Mouse (Mus musculus) Patski (cell line): ENCODE measurements around the gene Daxx. TPM values are rescaled to one million over a fixed set of nuclear protein-coding genes. Genes with fewer than 3 reads are reported as not detected.
"Not testable (repeated sequence)": the region's sequence is repeated elsewhere in the genome, so short reads cannot be mapped to it uniquely, and the experiment has no call there.

ENCODE experiments used
- ATAC-seq: fragments of 100-300 bp; one replicate; pipeline ENCODE4 v1.8.0; 2021
- CTCF ChIA-PET: fragments of 350-600 bp; sonication (Branson Sonifier 250); formaldehyde crosslinking; loops from one replicate; lab custom pipeline; 2022; ENCODE audit warnings: inconsistent platforms; lab: Charles Lee
- POLR2A ChIA-PET: fragments of 350-600 bp; sonication (Branson Sonifier 250); formaldehyde crosslinking; loops from one replicate; lab custom pipeline; 2022; ENCODE audit warnings: antibody characterized with exemption, inconsistent platforms; lab: Charles Lee
- DNase-seq: peaks from one replicate; pipeline ENCODE4 v3.0.0-alpha.2; 2011; ENCODE audit warnings: low read depth, low spot score
- H3K27me3 ChIP-seq: fragments of 371-371 bp; one replicate; pipeline ENCODE4 v1.5.1; 2021
- CTCF ChIP-seq: fragments of 100-300 bp; IDR thresholded peaks from one replicate; pipeline ENCODE4 v1.5.1; 2021
- in situ Hi-C: fragments of 300-500 bp; cut with MboI; formaldehyde crosslinking; loops from 3 replicates; pipeline ENCODE4 v1.11.1; 2018; ENCODE audit warnings: low pct_unique_long_range_greater_than_20kb, mixed read lengths
- polyA plus RNA-seq: library from polyadenylated mRNA; unstranded; gene quantifications from one replicate; pipeline ENCODE4 v1.2.3, GENCODE M21; 2021

The Daxx gene
- polyA plus RNA-seq, 1 experiment from 2014 or later = 37.4 TPM

DNA sequence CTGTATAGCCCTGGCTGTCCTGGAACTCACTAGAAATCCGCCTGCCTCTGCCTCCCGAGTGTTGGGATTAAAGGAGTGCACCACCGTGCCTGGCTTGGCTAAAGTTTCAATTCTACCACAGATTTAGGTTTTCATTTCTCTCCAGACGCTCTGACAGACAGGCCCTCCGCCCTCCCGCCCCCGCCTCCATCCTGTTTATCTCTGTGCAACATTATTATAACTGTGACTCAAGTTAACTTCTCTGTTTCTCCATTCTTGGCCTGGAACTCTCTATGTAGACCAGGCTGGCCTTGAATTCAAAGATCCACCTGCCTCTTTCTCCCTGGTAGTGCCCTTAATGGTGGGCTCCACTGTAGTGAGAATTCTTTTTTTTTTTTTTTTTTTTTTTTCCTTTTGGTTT, 6.7 kb upstream of the Daxx start:
- in situ Hi-C loops = no loop called here
- no peaks in the 10 kb centered on the region for H3K27me3 ChIP-seq
- no peak for DNase-seq
- CTCF ChIA-PET = no interaction called here
- TF ChIP-seq CTCF = no peak
- ATAC-seq = no peak
- POLR2A ChIA-PET = no interaction called here

DNA sequence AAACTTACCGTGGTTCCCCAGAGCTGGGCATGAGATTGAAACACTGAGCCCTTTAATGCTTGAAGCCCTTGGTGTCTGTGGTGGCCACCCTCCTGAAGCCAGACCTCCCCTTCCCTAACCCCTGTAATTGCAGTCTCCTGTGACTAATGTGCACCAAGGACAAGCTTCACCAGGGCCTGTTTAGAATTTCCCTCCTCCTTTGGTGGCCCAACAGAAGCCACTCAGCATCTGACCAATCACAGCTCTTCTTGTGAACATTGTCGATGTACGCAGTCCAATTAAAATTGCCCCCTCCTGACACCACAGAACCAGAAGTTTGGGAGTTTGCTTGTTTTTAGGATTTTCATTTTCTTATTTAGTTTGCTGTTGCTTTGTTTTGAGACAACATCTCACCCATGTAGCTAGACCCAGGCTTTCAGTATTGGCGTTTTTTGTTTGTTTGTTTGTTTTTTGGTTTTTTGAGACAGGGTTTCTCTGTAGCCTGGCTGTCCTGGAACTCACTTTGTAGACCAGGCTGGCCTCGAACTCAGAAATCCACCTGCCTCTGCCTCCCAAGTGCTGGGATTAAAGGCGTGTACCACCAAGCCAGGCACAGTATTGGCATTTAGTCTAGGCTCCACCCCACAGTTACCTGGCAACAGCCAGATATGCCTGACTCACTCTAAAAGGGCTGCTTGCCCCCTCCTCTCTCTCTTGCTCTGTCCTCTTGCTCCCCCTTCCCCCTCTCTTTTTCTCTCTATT, 5.1 kb upstream of the Daxx start:
- POLR2A ChIA-PET = not testable (repeated sequence)

DNA sequence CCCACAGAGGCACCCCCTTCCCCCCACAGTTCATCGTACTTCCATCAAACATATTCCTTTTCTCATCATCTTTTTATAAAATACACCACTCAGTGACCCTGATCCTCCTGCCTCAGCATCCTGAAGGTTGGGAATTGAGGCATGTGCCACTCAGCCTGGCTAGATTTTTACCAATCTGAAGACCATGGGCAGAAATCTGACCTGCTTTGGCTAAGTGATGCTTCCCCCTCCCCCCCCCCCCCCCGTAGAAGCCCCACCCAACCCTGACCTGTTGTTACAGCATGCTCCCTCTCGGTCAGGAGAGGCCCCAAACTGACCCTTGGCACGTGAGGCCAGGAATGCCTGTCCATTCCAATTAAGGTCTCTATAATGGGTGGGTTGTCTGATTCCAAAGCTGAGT, 4.4 kb upstream of the Daxx start, which contains the start of gene Platr17:
Gene Platr17 (plus strand): TSS at position 301 of the 400 bp plus-strand sequence.
- POLR2A ChIA-PET, H3K27me3 ChIP-seq, CTCF ChIA-PET, ATAC-seq, DNase-seq, in situ Hi-C loops: not testable (repeated sequence)

More for the DNA sequence above, 5.1 kb upstream of the Daxx start:
- in situ Hi-C loops, H3K27me3 ChIP-seq, CTCF ChIA-PET, DNase-seq, ATAC-seq: not testable (repeated sequence)

DNA sequence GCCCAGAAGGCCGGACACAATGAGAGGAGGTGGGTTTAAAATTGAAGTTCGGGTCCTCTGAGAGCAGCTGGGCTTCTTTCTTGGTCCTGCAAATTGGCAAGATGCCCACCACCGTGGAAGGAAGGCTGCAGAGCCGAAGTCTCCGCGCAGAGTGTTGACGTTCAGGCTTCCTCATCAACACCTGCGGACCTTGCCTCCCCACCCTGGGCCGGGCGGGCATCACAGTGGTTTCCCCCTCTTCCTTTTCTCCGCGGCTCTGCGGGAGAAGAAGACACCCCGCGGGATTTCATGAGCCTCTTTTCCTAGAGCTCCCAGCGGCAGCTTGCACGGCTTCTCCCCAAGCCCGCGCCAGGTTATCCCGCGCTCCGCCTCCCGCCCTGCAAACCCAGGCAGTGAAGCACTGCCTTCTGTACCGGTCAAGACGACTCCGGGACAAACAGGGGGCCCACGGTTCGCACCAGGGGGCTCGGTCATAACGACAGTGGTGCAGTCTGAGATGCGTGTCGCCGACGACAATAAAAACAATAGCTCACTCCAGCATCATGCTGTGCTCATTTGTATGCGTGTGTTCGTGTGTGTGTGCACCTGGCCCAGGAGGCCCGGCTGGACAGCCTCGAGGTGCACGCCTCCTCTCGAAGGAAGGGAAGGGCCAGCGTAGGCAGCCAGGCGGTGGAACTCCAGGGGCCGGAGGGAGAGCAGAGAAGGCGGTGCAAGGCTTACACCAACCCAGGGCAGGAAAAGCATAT, 710 bp upstream of the Daxx start:
- CTCF ChIA-PET = interaction anchor here (0.8 to 4.9 kb wide), 3 partner anchors 12 to 18 kb away, joined by 3 to 38 read pairs (median 3); partner anchors contain the start of gene Kifc1
- TF ChIP-seq CTCF = no peak
- no peak for DNase-seq
- POLR2A ChIA-PET = interaction anchor here (0.5 to 1.7 kb wide), 4 partner anchors 11 to 47 kb away, joined by 3 to 8 read pairs (median 4); partner anchors contain the start of genes Rps18 and Vps52
- ATAC-seq = peak; percentile 44
- no peaks in the 10 kb centered on the region for H3K27me3 ChIP-seq
- in situ Hi-C loops = no loop called here

DNA sequence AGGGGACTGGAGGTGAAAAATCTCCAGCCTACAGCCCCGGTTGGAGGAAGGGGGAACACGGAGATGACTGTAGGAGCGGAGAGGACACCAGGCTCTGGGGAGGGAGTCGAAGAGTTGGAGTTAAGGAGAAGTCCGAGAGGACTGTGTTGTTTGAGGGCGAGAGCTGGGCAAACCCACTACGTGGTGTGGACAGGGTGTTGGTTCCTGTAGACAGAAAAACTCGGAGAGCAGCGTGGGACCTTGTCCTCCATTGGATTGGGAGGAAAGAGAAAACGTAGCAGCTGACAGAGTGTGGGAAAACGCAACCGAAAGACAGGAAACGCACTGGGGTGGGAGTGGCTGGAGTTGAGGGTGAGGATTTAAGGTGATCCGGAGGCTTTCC, 646 bp downstream of the Daxx start:
- DNase-seq = no peak
- POLR2A ChIA-PET = interaction anchor here (1.7 kb wide), 1 partner anchor 45 kb away, joined by 8 read pairs; the partner anchor contains the start of genes Rps18 and Vps52
- no peaks in the 10 kb centered on the region for H3K27me3 ChIP-seq
- CTCF ChIA-PET = interaction anchor here (1.3 to 4.9 kb wide), 3 partner anchors 13 to 19 kb away, joined by 4 to 38 read pairs (median 5); no protein-coding TSS in a partner anchor
- ATAC-seq = peak; percentile 10
- in situ Hi-C loops = no loop called here
- no peak for TF ChIP-seq CTCF

DNA sequence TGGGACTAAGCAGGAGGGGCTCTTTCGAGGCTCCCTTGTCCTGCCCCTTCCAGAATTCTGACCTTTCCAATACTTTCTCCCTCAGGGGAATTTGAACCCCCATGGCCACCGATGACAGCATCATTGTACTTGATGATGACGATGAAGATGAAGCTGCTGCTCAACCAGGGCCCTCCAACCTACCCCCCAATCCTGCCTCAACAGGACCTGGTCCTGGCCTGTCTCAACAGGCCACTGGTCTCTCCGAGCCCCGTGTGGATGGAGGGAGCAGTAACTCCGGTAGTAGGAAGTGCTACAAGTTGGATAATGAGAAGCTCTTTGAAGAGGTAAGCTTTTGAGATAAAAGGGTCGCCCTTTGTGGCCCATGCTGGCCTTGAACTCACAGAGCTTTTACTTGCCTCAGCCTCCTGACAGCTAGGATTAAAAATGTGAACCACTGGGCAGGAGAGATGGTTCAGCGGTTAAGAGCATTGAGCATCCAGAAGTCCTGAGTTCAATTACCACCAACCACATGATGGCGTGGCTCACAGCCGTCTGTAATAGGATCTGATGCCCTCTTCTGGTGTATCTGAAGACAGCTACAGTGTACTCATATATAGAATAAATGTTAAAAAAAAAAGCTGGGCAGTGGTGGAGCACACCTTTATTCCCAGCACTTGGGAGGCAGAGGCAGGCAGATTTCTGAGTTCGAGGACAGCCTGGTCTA, 1.3 kb downstream of the Daxx start:
- DNase-seq = no peak
- ChIA-PET CTCF (interaction anchor here (1.3 to 4.9 kb wide), 3 partner anchors 14 to 20 kb away, joined by 4 to 38 read pairs (median 5); no protein-coding TSS in a partner anchor), POLR2A (interaction anchor here (1.0 kb wide), 1 partner anchor 19 kb away, joined by 3 read pairs; the partner anchor contains the start of gene Rgl2)
- no peak for ATAC-seq
- H3K27me3 ChIP-seq = no peaks in the 10 kb centered on the region
- in situ Hi-C loops = no loop called here
- TF ChIP-seq CTCF = no peak

DNA sequence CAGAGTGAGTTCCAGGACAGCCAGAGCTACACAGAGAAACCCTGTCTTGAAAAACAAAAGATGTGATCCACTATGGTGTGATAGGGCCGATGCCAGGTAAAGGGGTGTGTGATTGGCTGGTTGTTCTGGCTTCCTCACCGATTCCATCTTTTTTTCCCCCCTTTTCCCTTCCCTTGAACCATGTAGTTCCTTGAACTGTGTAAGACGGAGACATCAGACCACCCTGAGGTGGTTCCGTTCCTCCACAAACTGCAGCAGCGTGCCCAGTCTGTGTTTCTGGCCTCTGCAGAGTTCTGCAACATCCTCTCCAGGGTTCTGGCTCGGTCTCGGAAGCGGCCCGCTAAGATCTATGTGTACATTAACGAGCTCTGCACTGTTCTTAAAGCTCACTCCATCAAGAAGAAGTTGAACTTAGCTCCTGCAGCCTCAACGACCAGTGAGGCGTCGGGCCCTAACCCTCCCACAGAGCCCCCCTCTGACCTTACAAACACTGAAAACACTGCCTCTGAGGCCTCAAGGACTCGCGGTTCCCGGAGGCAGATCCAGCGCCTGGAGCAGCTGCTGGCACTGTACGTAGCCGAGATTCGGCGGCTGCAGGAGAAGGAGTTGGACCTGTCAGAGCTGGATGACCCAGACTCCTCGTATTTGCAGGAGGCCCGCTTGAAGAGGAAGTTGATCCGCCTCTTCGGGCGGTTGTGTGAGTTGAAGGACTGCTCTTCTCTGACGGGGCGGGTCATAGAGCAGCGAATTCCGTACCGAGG, 2.0 kb downstream of the Daxx start:
- CTCF ChIA-PET = interaction anchor here (1.3 to 4.9 kb wide), 3 partner anchors 15 to 20 kb away, joined by 4 to 38 read pairs (median 5); no protein-coding TSS in a partner anchor
- ATAC-seq = no peak
- in situ Hi-C loops = no loop called here
- TF ChIP-seq CTCF = no peak
- POLR2A ChIA-PET = interaction anchor here (1.0 kb wide), 1 partner anchor 18 kb away, joined by 3 read pairs; the partner anchor contains the start of gene Rgl2
- H3K27me3 ChIP-seq = no peaks in the 10 kb centered on the region
- no peak for DNase-seq

DNA sequence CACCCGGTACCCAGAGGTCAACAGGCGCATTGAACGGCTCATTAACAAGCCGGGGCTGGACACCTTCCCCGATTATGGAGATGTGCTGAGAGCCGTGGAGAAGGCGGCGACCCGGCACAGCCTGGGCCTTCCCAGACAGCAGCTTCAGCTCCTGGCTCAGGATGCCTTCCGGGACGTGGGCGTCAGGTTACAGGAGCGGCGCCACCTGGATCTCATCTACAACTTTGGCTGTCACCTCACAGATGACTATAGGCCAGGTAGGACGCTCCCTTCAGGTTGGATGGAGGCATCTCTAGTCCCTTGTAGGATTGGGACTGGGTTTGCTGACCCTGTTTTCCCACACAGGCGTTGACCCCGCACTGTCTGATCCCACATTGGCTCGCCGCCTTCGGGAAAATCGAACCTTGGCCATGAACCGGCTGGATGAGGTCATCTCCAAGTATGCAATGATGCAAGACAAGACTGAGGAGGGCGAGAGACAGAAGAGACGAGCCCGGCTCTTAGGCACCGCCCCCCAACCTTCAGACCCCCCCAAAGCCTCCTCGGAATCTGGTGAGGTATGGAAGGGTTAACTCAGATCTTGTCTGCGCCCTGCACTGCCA, 2.7 kb downstream of the Daxx start:
- DNase-seq (no peak), ATAC-seq (no peak)
- CTCF ChIA-PET = no interaction called here
- no peaks in the 10 kb centered on the region for H3K27me3 ChIP-seq
- POLR2A ChIA-PET = interaction anchor here (0.6 to 1.0 kb wide), 2 partner anchors 18 to 90 kb away, joined by 3 read pairs; partner anchors contain the start of gene Rgl2
- TF ChIP-seq CTCF = no peak
- in situ Hi-C loops = no loop called here

DNA sequence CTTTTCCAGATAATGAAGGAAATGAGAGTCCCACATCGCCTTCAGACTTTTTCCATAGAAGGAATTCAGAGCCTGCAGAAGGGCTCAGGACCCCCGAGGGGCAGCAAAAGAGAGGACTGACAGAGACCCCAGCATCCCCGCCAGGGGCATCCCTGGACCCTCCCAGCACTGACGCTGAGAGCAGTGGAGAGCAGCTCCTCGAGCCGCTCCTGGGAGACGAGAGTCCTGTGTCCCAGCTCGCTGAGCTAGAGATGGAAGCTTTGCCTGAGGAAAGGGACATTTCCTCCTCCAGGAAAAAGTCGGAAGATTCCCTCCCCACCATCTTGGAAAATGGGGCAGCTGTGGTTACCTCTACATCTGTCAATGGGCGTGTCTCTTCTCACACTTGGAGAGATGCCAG, 4.0 kb downstream of the Daxx start:
- ChIA-PET POLR2A (no interaction called here), CTCF (no interaction called here)
- ATAC-seq = no peak
- no peaks in the 10 kb centered on the region for H3K27me3 ChIP-seq
- DNase-seq = no peak
- no peak for TF ChIP-seq CTCF
- in situ Hi-C loops = no loop called here
